Mouse (Mus musculus) brain, embryonic 14.5 days (tissue): ENCODE data around the gene Cyp1b1.

Experiments
- CTCF ChIP-seq: fragments of 200-500 bp; IDR thresholded peaks from 2 replicates; pipeline ENCODE4 v1.5.1; 2012; ENCODE audit warnings: inconsistent platforms, mild to moderate bottlenecking, moderate library complexity, borderline replicate concordance; ENCODE audit not compliant: insufficient read depth, insufficient read length; ENCODE audit errors: extremely low read depth
- POLR2A ChIP-seq: fragments of 200-500 bp; IDR thresholded peaks from 2 replicates; pipeline ENCODE4 v1.6.1; 2012; ENCODE audit warnings: mild to moderate bottlenecking, inconsistent platforms, borderline replicate concordance; ENCODE audit not compliant: poor library complexity, insufficient read depth, insufficient read length, severe bottlenecking; ENCODE audit errors: extremely low read depth

DNA sequence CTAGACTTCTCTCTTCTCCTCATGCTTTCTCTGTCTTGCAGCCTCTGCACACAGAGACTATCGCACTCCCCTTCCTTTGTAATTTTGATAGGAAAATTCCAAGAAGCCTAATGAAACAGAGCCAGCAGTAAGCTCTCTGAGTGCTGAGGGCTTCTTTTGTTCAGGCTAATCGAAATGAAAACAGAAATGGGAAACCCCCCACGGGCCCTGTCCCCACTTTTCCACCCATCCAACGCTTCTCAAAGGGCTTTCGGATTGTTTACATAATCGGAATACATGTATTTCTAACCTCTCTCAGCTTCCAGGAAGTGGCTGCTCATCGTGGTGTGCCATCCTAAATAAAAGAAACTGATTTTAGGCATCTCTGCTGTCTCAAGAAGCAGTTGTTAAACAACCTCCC, 6.7 kb downstream of the Cyp1b1 start:
- TF ChIP-seq CTCF: no peak
- no peak for TF ChIP-seq POLR2A
